Mouse (Mus musculus) heart, adult 2 months (tissue): ENCODE results near the gene Lipe.

Experiments used
- CTCF ChIP-seq: fragments of 200-600 bp; IDR thresholded peaks from 2 replicates; pipeline ENCODE4 v1.8.1; 2022; ENCODE audit warnings: antibody characterized with exemption, mild to moderate bottlenecking, moderate library complexity
- POLR2A ChIP-seq: fragments of 200-500 bp; IDR thresholded peaks from 2 replicates; pipeline ENCODE4 v1.6.1; 2011; ENCODE audit warnings: mild to moderate bottlenecking, low read depth, low read length, control low read depth; ENCODE audit not compliant: insufficient read depth

DNA sequence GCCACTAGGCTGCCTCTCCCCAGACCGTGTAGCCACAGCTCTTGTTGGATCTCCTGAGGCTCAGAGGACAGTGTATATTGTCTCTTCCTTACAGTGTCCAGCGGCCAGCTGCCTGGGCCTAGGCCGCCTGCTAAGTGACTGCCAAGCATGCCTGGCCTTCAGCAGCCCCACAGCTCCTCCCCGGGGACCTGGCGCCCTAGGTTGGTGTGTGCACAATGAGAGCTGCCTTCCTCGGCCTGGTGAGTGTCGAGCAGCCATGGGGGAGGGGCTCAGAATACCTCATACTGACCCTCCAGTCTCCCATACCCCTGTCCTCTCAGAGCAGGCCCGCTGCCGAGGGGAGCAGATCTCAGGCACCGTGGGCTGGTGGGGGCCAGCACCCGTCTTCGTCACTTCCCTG, 64.0 kb downstream of the Lipe start:
- no peak for TF ChIP-seq POLR2A
- no peak for TF ChIP-seq CTCF
